Mouse (Mus musculus): Measurements from ENCODE around the gene Tcte3.
"Not testable (repeated sequence)": the region's sequence is repeated elsewhere in the genome, so short reads cannot be mapped to it uniquely, and the experiment has no call there.

GRCm38 (mm10) chr17:15052766-15053165 lies 11.5 kb upstream of the Tcte3 start:
- TF ChIP-seq CTCF (IDR thresholded peaks at IDR 0.05; ENCODE audit: low read depth, low read length); GATA1 (IDR thresholded peaks at IDR 0.05; ENCODE audit: borderline replicate concordance, low read length): not testable (repeated sequence)

All from G1E (cell line).